Mouse (Mus musculus) frontal cortex, postnatal 25 days (tissue): Measurements from ENCODE around the gene Ccdc194.

Source experiments
- DNase-seq, 2 experiments: peaks; one replicate each; pipeline ENCODE4 v3.0.0; 2022; ENCODE audit warnings: low spot score in 2 of 2

Gene Ccdc194

GRCm38 (mm10) chr8:71476099-71476940 is 49.2 kb downstream of the Ccdc194 start:
- peak in 1 of 2 experiments; percentile 64 for DNase-seq

DNA sequence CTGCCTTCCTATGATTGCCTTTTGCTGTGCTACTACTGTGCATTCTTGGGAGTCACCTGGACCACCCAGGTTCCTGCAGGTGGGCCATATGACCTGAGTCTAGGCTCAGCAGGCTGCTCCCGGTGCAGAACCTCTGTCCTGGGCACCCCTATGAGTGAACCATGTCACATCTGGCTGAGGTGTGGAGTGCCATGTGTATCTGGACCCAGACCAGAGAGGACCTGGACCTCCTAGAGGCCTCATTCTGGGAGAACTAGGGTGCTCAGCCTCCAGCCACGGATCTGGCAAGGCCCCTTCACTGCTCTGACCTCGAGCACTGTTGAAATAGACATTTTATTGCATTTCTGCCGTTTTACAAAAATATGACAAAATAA is 49.8 kb downstream of the Ccdc194 start:
- no peak for DNase-seq

DNA sequence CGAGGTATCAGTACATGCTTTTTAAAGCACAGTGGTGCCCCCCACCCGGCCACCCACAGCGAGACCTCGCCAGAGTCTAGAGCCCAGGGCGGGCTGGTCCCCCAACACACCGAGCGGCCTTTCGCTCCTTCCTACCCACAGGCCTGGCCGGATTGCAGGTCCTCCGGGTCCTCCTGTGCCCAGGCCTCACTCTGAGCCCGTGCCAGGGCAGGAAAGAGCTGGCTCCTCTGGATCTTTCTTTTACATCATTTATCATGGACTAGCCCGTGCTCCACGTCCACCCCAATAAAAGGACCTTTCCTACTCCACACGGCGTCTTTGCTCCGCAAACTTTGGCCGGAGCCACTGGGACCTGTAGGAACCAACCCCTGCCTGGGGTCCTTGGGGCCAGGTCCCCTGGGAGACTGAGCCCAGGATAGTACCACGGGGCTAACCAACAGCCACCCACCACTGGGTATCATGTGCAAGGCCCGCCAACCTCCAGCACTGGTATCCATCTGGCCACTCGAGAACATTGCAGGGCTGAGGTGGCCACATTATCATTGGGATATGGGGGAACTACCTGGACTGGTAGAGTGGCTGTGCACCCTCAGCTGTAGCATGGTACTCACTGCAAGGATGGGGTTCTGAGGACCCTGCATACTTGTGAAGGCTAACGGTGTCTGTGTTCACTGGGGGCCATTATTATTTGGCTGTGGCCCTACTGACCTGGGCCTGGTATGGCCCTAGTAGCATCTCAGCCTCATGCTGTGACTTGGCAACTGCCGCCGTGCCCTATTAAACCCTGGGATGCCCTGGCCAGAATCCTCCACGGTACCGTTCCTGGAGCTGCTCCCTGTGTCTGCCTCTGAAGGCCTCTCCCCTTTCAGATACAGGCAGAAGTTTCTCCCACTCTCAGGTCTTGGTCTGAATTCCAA is 50.5 kb downstream of the Ccdc194 start:
- no peak for DNase-seq

DNA sequence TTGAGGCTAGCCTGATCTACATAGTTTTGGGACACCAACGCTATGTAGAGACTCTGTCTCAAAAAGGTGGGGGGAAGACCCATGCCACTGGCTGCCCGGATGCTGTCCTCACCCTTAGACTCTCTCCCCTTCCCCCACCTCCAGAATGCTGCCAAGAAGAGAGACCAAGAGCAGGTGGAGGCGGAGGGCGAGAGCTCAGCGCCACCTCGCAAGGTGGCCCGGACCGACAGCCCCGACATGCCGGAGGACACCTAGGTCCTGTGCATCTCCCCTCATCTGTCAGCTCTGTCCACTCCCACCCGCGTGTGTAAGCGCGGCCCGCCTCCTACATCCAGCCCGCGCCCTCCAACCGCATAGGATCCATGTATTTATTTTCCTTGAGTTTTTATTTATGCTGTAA is 51.2 kb downstream of the Ccdc194 start:
- no peak for DNase-seq

GRCm38 (mm10) chr8:71472601-71473386 is 52.7 kb downstream of the Ccdc194 start:
- no peak for DNase-seq

- no peak for DNase-seq
These were observed 53.6 kb downstream of the Ccdc194 start for GRCm38 (mm10) chr8:71471861-71472260.

DNA sequence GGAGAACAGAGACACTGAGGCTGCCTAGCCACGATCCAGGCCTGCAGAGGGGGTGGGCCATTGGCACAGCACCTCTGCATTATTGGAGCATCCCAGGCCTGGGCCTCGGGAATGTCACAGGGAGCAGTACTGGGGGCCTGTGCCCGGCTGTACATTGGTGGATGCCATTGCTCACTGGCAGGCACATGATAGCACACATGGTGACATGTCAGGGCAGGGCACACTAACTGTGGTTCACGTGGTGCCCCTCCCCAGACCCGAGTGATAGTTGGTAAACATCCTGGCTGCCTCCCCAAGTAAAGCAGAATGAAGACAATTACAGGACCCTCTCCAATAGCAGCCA is 54.6 kb downstream of the Ccdc194 start:
- DNase-seq = no peak

- DNase-seq = no peak
These were observed 55.2 kb downstream of the Ccdc194 start for GRCm38 (mm10) chr8:71470146-71470912.
